Mouse (Mus musculus) stomach, postnatal 0 days (tissue): Measurements from ENCODE around the gene Cacna1a.

ENCODE experiments used
- CTCF ChIP-seq: IDR thresholded peaks from 2 replicates; pipeline ENCODE4 v1.5.1; 2016; ENCODE audit warnings: antibody characterized with exemption, low read depth, mild to moderate bottlenecking, moderate library complexity
- EP300 ChIP-seq: optimal IDR thresholded peaks from 2 replicates; pipeline ENCODE3; 2016; ENCODE audit warnings: antibody characterized with exemption

DNA sequence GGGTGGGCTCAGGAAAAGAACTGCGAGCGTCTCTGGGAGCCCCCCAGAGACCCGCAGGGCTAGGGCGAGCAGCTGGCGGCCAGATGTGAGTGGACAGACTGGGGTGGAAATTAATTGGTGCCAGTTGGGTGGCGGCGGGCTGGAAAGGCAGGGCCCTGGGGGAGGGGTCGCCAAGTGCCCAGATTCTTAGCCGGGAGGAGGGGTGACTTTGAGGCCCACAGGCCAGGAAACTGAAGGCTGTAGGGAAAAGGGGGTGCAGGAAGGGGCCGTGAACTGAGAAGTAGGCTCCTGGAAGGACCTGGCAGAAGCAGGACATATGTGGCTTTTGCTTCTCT, 267.9 kb downstream of the Cacna1a start:
- TF ChIP-seq CTCF (no peak), EP300 (no peak)
